Mouse (Mus musculus) neural tube, embryonic 10.5 days (tissue): ENCODE results near the gene Nr1d1.

ENCODE experiments used
- DNase-seq: peaks from one replicate; pipeline ENCODE4 v3.0.0-alpha.2; 2017; ENCODE audit warnings: low spot score; ENCODE audit errors: extremely low spot score

Nr1d1 gene

DNA sequence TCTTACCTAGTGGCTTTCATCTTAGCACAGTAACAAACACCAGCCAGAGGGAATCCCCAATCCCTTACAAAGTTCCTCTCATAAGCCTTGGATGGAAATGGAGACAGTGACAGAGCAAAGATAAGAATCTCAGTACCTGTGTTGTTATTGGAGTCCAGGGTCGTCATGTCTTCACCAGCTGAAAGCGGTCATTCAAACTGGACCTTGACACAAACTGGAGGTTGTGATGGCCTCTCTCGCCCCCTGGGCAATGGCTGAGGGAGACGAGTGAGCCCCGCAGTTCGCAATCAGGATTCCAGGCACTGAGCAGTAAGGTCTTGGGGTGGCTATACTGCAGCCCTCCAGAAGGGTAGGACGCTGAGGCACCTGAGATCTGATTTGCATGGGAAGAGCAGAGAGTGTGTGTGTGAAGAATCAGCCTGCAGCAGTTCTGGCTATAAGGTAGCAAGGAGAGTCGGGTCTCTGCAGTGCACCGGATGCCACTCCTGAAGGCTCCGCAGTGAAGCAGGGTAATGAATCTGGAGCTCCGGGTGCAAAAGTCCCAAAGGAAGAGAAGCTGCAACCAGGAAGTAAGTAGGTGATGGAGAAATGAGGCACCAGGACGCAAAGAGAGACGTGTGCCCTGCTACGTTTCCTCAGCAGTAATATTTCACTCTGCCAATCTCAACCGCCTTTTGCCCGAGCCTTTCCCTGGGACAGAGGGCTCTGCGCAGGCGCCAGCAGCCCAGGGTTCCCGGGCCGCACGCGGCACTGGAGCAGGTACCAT is at the start of gene Nr1d1:
Gene Nr1d1 (minus strand): TSS at position 752 of the 766 bp plus-strand sequence.
- DNase-seq = no peak

DNA sequence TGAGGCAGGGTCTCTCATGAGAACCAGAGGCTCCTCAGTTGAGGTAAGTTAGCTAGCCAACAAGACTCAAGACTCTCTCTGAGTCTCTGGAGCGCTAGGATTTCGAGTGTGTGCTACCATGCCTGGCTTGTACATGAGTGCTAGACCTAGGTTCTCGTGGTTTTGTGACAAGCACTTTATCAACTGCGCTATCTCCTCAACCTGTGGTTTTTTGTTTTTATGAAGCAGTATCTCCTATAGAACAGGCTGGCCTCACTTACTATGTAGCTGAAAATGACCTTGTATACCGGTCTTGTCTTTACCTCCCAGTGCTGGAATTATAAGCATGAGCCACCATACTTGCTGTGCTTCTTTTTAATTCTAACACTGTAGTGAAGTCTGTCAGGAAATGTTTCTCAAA is 45.8 kb upstream of the Nr1d1 start:
- no peak for DNase-seq

DNA sequence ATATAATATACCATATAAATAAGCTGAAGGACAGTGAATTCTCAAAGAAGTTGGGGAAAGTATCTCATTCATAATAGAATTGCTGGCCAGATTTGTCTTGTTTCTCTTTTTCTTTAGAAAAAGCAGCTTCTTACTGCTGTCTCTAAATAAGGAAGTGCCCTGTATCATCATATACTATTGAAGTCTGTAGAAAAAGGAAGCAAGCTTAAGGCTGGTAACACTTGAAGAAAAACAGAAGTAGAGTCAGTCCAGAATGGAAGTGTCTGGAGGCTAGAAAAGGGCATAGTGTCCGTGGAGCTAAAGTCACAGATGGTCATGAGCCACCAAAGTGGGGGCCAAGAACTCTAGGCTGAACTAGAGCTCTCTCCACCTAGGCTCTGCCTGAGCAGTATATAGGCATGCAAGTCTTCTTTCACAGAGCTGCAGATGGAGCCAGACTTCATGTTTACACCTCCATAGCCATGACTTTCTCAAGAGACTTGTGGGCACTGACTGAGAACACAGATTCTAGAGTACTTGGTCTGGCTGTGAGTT is 41.6 kb upstream of the Nr1d1 start:
- DNase-seq = no peak

DNA sequence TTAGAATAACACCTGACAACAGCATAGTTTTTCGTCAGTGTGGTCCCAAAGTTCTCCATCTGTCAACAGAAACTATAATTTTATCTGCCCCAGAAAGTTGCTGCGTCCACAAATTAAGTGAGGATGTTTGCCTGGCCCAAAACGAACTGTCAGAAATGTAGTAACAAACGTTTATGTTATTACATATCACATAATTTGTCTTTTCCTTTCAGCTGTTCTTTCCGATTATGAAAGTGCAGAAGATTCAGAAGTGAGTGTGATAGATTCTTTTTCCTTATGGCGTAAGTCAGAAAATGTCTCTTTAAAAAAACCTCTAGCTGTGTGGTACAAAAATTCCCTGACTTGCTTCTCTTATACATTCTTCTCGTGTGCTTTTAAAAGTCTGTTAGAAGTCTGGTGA is 35.6 kb upstream of the Nr1d1 start:
- DNase-seq = no peak

DNA sequence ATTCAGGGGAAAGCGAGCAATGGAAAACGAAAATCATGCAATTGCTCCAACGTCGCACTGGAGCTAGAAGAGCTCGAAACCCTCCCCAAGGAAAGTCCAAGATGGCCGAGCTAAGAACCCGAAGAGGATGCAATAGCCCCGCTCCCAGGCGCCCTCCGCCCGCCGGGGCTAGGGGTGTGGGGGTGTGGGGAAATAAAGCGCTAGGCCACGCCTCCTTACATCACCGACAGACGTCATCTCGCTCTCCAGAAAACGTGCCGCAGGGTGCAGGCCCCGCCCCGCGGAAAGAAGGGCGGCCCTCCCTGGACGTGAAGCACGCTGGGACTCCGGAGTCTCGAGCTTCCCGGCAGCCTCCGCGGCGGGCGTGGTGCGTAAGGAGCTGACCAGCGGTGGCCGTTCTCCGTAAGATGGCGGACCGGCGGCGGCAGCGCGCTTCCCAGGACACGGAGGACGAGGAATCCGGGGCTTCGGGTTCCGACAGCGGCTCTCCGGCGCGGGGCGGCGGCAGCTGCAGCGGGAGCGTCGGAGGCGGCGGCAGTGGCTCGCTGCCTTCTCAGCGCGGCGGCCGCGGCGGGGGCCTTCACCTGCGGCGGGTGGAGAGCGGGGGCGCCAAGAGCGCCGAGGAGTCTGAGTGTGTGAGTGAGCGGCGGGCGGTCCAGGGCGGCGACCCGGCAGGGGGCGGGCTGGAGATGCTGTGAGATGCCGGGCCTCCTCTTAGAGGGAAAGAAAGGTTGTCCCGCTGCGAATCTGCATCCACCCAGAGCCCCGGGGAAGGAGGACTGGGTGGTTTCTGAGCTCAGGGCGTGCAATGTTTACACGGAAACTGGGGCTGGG is 34.5 kb upstream of the Nr1d1 start:
- DNase-seq = peak; percentile 97

DNA sequence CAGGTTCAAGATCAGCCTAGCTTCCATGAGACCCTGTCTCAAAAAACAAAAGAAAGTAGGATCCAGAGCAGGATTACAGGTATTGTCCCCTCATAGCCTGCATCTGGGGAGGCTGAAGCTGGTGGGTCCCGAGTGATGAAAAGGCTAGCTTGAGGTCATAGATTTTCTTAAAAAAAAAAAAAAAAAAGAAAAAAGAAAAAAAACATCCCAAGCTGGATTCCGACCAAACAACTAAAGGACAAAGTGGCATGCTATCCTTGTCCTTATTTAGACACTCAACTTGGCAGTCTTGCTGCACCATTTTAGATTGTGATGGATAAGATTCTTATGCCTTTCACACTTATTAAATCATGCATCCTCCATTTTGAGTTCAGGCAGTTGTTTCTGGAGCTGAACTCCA is 33.3 kb upstream of the Nr1d1 start:
- DNase-seq = no peak

DNA sequence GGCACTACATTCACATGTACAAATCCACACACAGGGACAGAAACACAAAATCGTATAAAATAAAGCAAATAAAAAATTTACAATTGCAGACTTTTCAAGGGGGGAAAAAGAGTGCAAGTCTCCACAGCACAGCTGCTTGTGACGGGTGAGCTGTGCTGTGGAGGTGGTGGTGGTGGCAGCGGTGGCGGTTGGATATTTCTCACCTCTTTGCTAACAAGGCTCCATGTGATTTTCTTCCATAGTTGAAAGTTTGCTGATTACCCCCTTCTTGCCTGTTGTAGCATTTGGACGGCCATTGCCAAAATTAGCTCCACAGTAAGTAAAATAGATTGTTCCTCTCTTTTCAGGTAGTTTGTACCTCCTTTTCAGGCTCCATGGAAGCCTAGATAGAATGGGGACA is 29.5 kb upstream of the Nr1d1 start, which contains the start of gene Casc3:
Gene Casc3 (plus strand): TSS at position 301 of the 400 bp plus-strand sequence.
- DNase-seq = no peak

DNA sequence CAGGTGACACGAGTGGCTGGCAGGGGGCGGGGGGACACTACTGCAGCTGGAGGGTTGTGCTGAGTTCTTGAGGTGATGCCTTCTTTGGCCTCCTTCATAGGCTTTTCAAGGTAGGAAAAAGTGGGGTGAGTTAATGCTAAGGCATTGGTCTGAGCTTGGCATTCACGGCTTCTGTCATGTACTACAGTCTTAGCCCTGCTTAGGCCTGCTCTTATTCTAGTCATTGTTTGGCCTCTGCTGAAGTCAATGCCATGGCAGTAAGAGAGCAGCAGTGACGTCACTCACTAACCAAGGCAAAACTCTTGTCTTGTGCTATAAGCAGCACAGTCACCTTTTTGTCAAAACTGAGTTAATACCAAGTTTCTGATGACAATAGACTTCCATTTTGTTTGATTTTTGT is 22.8 kb upstream of the Nr1d1 start:
- DNase-seq = no peak

DNA sequence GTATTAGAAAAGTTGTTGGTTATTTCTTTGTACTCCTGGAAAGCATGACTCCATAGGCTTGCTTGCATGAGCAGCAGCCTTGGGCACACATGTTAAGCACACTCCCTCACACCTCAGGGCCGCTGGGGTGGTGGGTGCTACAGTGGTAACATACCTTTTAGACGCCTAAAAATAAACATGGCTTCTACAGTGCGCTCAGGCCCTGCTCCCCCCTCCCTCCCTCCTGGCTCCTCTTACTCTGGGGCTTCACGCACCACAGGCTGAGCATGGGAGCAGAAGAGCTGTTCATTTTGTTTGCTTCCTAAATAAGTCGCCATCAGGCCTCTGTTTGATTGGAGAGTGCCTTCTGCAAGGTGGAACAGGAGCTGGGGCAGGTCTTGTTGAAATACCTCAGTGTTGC is 22.2 kb upstream of the Nr1d1 start:
- no peak for DNase-seq

DNA sequence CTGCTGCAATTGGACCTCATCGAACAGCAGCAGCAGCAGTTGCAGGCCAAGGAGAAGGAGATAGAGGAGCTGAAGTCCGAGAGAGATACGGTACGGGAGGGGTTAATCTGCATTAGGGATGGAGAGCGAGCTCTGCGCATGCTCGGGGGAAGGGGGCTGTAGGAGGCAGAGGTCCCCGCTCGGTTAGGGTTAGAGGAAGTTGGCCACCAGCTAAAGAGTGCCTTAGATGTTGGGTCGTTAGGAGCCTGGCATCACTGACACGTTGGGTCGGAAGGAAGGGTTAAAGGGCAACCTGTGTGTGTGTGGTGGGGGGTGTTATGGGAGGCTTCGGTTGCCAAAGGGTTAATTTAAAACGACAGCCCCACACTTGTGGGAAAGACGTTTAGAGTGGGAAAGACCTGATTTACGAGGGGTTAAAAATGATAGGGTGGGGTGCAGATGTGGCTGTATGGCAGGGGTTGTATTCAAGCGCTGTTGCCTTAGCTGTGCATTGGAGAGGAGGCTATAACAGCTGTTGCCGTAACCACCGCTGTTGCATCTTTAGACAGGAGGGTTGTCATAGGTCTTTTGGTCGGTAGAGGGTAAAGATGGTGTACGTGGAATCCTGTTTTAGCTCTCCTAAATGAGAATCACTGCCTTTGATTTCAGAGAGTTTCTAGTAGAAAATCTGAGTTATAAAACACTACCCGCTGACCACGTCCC is 21.5 kb upstream of the Nr1d1 start:
- peak; percentile 84 for DNase-seq

DNA sequence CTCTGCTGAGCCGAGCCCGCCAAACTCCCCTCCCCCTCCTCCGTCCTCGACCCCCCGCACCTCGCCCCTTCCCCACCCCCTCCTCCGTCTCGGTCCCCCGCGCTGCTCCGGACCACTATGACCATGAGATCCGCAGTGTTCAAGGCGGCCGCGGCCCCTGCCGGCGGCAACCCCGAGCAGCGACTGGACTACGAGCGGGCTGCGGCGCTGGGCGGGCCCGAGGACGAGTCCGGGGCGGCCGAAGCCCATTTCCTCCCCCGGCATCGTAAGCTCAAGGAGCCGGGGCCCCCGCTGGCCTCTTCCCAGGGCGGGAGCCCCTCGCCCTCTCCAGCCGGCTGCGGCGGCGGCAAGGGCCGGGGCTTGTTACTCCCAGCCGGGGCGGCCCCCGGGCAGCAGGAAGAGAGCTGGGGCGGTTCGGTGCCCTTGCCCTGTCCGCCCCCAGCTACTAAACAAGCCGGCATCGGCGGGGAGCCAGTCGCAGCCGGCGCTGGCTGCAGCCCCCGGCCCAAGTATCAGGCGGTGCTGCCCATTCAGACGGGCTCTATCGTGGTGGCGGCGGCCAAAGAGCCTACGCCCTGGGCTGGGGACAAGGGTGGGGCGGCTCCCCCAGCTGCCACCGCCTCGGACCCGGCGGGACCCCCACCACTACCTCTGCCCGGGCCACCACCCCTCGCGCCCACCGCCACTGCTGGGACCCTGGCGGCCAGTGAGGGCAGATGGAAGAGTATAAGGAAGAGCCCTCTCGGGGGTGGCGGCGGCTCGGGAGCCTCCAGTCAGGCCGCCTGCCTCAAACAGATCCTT is 20.8 kb upstream of the Nr1d1 start:
- DNase-seq = no peak

DNA sequence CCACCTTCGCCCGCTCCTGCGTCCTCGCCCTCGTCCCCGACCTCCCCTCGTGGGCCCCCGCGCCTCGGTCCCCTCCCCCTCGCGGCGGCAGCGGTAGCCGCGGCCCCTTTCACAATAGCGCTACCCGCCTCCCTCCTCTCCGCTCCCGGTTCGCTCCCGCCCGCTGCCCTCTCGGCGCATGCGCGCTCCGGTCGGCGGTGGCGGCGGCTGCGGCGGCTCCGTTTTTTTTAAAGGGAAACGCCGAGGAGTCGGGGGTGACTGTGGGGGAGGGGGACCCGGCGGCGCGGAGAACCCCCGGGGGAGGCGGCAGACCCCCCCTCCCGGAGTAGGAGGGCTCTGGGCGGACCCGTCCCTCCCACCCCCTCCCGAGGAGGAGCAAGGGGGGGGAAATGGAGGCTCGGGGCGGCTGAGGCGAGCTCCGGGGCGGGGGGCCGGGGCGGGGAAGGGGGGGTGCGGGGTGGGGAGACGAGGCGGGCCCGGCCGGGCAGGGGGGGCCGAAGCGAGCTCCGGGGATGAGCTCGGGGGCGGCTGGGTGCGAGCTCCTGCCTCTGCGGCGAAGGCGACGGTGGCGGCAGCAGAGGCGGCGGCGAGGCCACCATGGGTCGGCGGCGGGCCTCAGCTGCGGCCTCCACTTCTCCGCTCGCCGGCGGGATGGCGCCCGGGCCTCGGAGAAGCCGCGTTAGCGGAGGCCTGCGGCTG is 20.0 kb upstream of the Nr1d1 start, which contains the start of gene Msl1:
Gene Msl1 (plus strand): TSS at position 502 of the 699 bp plus-strand sequence.
- DNase-seq = peak; percentile 94

DNA sequence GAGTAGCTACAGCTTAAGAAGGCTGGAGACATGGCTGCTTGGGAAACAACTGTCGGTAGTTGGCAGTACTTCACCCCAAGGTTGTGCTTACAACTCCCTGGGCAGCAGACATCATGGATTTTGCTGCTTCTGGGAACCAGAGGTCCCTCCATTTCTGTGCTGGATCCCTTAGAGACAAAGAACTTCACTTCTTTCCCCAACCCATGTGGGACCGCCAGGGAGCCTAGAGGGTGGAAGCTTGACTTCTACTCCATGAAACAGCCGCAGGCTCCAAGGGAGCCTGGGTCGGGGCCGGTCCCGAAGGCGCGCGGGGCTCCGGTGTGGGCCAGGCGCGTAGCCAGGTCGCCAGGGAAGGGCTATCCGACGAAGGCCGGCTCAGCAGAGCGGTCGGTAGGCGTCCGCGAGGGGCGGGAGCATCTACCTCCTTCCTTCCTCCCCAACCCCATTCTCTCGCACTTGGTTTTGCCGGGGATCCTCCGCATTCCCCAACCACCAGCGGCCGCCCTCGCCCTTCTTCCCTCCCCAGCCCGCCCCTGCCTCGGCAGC is 19.4 kb upstream of the Nr1d1 start:
- no peak for DNase-seq

DNA sequence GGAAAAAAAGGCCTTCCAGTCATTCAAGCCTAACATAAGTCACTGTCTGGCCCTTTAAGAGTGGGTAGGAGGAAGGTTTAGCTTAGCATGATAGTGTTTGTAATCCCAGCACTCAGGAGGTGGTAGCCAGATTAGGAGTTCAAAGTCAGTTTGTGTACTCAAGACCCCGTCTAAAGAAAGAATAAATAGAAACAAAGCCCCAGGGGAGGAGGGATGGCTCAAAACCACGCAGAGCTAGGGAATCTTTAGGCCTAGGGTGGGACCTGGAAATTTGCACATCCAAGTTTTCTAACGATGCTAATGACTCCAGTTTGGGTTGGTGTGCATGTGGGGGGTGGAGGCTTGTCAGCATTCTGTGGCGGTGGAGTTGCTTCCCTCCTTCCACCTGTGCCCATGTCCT is 16.9 kb upstream of the Nr1d1 start:
- no peak for DNase-seq

DNA sequence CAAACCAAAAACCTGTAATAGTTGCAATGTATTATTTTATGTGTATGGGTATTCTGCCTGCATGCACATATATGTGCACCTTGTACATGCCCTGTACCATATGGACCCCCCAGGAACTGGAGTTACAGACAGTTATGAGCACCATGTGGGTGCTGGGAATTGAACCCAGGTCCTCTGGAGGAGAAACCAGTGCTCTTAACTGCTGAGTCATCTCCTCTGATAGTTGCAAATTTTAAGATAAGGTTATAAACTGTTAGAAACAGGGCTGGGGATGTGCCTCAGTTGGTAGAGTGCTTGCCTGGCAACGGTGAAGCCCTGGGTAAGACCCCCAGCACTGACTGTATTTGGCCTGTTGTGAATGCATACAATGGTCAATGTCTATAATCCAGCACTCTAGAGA is 16.3 kb upstream of the Nr1d1 start:
- no peak for DNase-seq

DNA sequence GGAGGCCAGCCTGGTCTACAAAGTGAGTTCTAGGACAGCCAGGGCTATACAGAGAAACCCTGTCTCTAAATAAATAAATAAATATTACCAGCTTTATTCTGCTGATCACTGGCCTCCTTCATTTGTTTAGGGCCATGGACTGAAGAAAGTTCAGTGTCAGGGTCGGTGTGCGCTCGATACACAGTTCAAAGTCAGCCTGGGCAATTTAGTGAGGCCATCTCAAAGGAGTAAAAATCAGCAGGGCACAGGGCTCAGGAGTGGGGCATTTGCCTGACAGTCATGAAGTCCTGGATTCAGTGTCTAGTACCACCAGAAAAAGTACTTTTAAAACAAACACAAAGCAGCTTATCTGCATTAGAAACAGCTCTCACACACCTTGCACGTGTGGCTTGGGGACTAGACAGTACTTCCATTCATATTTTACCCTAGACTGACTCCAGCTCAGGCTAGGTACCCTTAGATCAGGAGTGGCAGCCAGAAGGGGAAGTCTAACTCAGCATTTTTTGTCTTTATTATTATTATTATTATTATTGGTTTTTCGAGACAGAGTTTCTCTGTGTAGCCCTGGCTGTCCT is 15.6 kb upstream of the Nr1d1 start:
- DNase-seq = no peak

DNA sequence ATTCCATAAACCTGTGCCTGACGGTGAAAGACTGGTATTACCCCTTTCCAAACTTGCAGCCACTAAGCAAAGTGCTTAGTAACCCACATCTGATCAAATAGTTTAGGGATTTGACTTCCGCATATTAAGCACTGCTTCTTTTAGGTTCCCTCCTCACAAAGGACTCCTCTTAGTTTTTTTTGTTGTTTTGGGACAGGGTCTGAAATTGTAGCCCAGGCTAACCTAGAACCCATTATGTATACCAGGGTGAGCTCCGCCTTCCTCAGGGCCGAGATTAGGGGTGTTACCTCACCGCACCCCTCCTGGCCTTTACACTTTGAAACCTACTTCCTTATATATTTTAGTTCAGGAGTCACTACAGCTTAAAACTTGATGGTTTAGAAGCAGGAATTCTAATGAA is 14.7 kb upstream of the Nr1d1 start:
- no peak for DNase-seq

DNA sequence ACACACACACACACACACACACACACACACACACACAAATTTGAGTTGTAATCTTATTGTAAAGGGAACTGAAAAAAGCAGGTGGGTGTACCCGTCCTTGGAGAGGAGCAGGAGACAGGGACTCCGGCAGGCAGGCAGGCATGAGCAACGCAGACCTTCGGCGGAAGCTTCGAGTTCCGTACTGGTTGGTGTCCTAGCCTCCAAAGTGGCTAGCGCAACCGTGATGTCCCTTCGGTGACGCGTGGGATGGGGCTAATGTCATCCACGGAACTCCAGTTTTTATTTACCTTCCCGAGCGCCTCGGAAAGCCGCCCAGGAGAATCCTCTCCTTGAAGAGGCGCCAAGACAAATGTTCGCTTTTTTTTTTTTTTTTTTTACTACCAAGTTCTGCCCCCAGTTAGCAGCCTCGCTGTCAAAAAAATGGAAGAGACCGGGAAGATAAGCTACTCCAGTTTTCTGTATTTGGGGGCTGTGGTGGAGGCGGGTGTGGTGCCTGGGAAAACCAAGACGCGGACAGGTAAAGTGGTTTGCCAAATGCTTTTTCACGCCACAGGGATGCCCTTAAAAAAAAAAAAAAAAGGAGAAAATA is 14.2 kb upstream of the Nr1d1 start:
- no peak for DNase-seq

DNA sequence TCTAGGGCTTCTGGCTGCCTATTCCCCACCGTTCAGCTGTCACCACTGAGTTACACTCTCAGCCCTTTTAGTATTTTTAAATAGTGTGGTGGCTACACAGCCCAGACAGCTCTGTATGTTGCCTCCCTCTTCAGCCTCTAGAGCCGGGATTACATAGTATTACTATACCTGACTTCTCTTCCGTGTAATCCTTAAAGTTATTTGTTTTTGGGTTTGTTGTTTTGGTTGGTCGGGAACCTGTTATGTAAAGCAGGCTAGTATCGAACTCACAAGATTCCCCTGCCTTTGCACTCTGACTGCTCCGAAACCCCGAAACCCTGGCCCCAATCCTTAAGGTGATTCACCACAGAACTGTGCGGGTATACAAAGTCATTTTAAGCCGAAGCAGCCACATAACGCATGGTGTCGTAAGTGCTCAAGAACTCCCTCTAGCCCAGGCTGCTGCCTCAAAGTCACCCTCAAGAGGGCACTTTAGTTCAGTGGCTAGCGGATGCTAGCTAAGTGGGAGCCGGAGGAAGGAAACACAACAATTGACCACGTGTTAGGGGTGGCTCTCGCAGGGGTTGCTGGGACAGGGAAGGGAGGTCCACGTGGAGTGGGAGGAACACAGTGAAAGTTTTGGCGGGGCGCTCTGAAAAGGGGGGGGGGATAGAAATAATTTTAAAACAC is 13.6 kb upstream of the Nr1d1 start:
- peak; percentile 85 for DNase-seq
